Mouse (Mus musculus) heart, embryonic 14.5 days (tissue): ENCODE data around the gene Zfhx3. TPM values are rescaled to one million over a fixed set of nuclear protein-coding genes. Genes with fewer than 3 reads are reported as not detected.

Experiments
- ATAC-seq: fragments of 200-750 bp; cut with Nextera tagmentation; 2 replicates; pipeline ENCODE4 v1.8.0; 2017; ENCODE audit warnings: low read depth, moderate TSS enrichment; ENCODE audit not compliant: insufficient number of reproducible peaks, insufficient read depth, low FRiP score
- H3K27ac ChIP-seq, 2 experiments: fragments of 200-500 bp in 1 of 2; fragments of 300-500 bp in 1 of 2; sonication (generic) in 1 of 2; replicated peaks in 1 of 2; 2 replicates each; pipeline ENCODE4 v1.5.1; 2012 to 2014; ENCODE audit warnings: low read depth in 2 of 2, low read length in 2 of 2, control low read depth in 1 of 2, mild to moderate bottlenecking in 1 of 2, mixed read lengths in 1 of 2; ENCODE audit not compliant: control insufficient read depth in 1 of 2, insufficient read depth in 1 of 2
- H3K27me3 ChIP-seq: fragments of 300-500 bp; sonication (generic); 2 replicates; pipeline ENCODE4 v1.6.1; 2014; ENCODE audit warnings: mild to moderate bottlenecking, low read length, control low read depth; ENCODE audit not compliant: control insufficient read depth, insufficient read depth
- H3K36me3 ChIP-seq: fragments of 300-500 bp; sonication (generic); 2 replicates; pipeline ENCODE4 v1.6.1; 2014; ENCODE audit warnings: mild to moderate bottlenecking, control low read depth, low read length, mixed read lengths; ENCODE audit not compliant: control insufficient read depth, insufficient read depth
- H3K4me1 ChIP-seq, 2 experiments: fragments of 200-500 bp in 1 of 2; fragments of 300-500 bp in 1 of 2; sonication (generic) in 1 of 2; 2 replicates each; pipeline ENCODE4 v1.6.1; 2012 to 2014; ENCODE audit warnings: low read length in 2 of 2, control low read depth in 1 of 2, mixed read lengths in 1 of 2; ENCODE audit not compliant: control insufficient read depth in 2 of 2, insufficient read depth in 2 of 2
- H3K4me2 ChIP-seq: fragments of 300-500 bp; sonication (generic); 2 replicates; pipeline ENCODE4 v1.6.1; 2014; ENCODE audit warnings: mild to moderate bottlenecking, low read length
- H3K4me3 ChIP-seq, 2 experiments: fragments of 200-500 bp in 1 of 2; fragments of 300-500 bp in 1 of 2; sonication (generic) in 1 of 2; 2 replicates each; pipeline ENCODE4 v1.5.1; 2012 to 2014; ENCODE audit warnings: low read length in 2 of 2, mild to moderate bottlenecking in 2 of 2, control low read depth in 1 of 2, low read depth in 1 of 2, moderate library complexity in 1 of 2; ENCODE audit not compliant: control insufficient read depth in 1 of 2, insufficient read depth in 1 of 2
- H3K9ac ChIP-seq: fragments of 300-500 bp; sonication (generic); 2 replicates; pipeline ENCODE4 v1.6.1; 2014; ENCODE audit warnings: mild to moderate bottlenecking, low read length
- H3K9me3 ChIP-seq: fragments of 300-500 bp; sonication (generic); 2 replicates; pipeline ENCODE4 v1.6.1; 2016; ENCODE audit warnings: low read length, control low read depth; ENCODE audit not compliant: control insufficient read depth
- WGBS: fragments of 180-500 bp; shearing (Covaris S2); extraction: QIAGEN DNeasy Blood & Tissue Kit; methylation state at CpG from one replicate; pipeline ENCODE4 v1.1.7; 2014; 5-methylcytosine and 5-hydroxymethylcytosine counted together
- polyA plus RNA-seq: library from polyadenylated mRNA; unstranded; fragments of >200 nt; fragmentation: Nextera tagmentation; extraction: Ambion mirVana; gene quantifications from 2 replicates; pipeline ENCODE4 v1.2.1, GENCODE M21; 2014

Gene Zfhx3
- polyA plus RNA-seq, 1 experiment from 2014 or later, result 6.4 TPM

DNA sequence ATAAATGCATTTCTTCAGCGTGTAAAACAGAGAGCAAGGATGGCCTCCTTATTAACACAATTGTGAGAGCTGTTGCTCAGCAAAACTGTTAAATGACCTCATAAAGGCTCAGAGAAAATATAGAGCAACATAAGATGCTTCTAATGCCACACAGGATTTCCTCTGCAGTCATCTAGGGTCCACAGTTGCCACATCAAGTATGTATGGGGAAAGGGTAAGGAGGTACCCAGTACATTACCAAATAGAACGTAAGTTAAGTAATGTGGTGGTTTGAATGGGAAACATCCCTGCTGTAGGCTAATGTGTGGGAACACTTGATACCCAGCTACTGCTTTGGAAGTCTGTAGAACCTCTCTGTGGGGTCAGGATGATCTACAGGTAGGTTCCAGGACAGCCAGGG lies 695.4 kb downstream of the Zfhx3 start:
- Histone ChIP-seq H3K9me3 (no peaks in the 10 kb centered on the region), H3K27me3 (no peaks in the 10 kb centered on the region), H3K36me3 (no peaks in the 10 kb centered on the region), H3K27ac (no peak overlapping the region), H3K9ac (no peak overlapping the region), H3K4me1 (no peaks in the 10 kb centered on the region), H3K4me3 (no peak overlapping the region), H3K4me2 (no peak overlapping the region)
- 84% methylated on average over 2 of the region's 2 CpGs for WGBS
- no peak for ATAC-seq

- ATAC-seq, result no peak
- H3K27me3 ChIP-seq, result no peaks in the 10 kb centered on the region
- H3K9me3 ChIP-seq, result no peaks in the 10 kb centered on the region
- no peak overlapping the region for H3K4me2 ChIP-seq
- 85% methylated on average over 3 of the region's 3 CpGs for WGBS
- no peaks in the 10 kb centered on the region for H3K36me3 ChIP-seq
- H3K9ac ChIP-seq, result no peak overlapping the region
- H3K4me3 ChIP-seq, result no peak overlapping the region
- H3K4me1 ChIP-seq, result peaks cover 0 to 2% of the 10 kb centered on the region in 2 experiments; a peak in 1 of 4 replicates
- H3K27ac ChIP-seq, result no peak overlapping the region
These were observed 703.2 kb downstream of the Zfhx3 start for GRCm38 (mm10) chr8:108645660-108646059.

GRCm38 (mm10) chr8:108647556-108647955 lies 705.1 kb downstream of the Zfhx3 start:
- Histone ChIP-seq H3K27ac (no peak overlapping the region), H3K36me3 (no peaks in the 10 kb centered on the region), H3K4me3 (no peak overlapping the region), H3K27me3 (no peaks in the 10 kb centered on the region), H3K9me3 (no peaks in the 10 kb centered on the region), H3K4me2 (no peak overlapping the region), H3K9ac (no peak overlapping the region), H3K4me1 (peaks cover 0 to 2% of the 10 kb centered on the region in 2 experiments; a peak in 1 of 4 replicates)
- no peak for ATAC-seq
- WGBS, result 37% methylated on average over 8 of the region's 8 CpGs

DNA sequence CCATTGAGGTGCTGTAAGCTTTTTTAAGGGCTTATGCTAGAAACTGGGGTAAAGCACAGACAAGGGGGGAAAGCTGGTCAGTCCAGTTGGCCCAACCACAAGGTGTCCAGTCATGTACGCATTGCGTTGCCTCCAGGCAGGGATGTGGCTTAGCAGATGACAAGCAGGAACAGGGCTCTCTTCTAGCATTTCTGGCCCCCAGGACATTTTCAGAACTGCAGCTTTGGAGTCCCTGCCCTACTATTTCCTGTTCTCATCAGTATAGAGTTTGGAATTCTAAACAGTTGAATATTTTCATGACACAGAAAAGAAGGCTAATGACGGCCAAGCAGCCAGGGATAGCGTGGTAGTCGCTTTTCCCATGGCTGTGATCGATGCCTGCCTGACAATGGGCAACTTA lies 706.5 kb downstream of the Zfhx3 start:
- WGBS, result 87% methylated on average over 6 of the region's 6 CpGs
- no peak for ATAC-seq
- no peak overlapping the region for H3K27ac ChIP-seq

DNA sequence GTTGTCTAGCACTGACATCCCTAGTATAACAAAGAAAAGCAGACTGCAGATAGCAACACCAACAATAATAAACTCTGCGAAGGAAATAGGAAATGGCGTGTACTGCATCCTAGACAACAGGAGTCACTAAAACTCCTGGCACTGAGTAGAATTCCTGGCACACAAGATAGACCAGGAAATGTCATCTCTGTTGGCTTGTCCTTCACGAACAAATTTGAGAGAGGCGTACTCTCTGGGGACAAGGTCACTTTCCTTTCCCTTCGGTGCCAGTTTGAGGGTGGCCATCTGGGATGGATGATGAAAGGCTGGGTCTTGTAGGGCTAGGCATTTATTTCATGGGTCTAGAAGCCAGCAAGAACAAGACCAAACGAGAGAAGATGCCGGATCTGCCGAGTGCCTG lies 708.4 kb downstream of the Zfhx3 start:
- ATAC-seq, result no peak
- peaks cover 0 to 2% of the 10 kb centered on the region in 2 experiments; a peak in 1 of 4 replicates for H3K4me1 ChIP-seq
- WGBS, result 74% methylated on average over 8 of the region's 8 CpGs

More for the DNA sequence above, 706.5 kb downstream of the Zfhx3 start:
- no peaks in the 10 kb centered on the region for H3K36me3 ChIP-seq
- H3K4me1 ChIP-seq, result peaks cover 0 to 2% of the 10 kb centered on the region in 2 experiments; a peak in 1 of 4 replicates
- H3K4me3 ChIP-seq, result no peak overlapping the region
- H3K4me2 ChIP-seq, result no peak overlapping the region
- H3K9me3 ChIP-seq, result no peaks in the 10 kb centered on the region
- H3K9ac ChIP-seq, result no peak overlapping the region
- H3K27me3 ChIP-seq, result no peaks in the 10 kb centered on the region

GRCm38 (mm10) chr8:108661486-108662093 lies 719.1 kb downstream of the Zfhx3 start:
- no peak for ATAC-seq
- Histone ChIP-seq H3K4me1 (no peaks in the 10 kb centered on the region), H3K4me2 (no peak overlapping the region), H3K27ac (no peak overlapping the region), H3K36me3 (no peaks in the 10 kb centered on the region), H3K9me3 (no peaks in the 10 kb centered on the region), H3K9ac (no peak overlapping the region), H3K27me3 (no peaks in the 10 kb centered on the region), H3K4me3 (no peak overlapping the region)
- WGBS, result 37% methylated on average over 5 of the region's 5 CpGs

More for the DNA sequence above, 708.4 kb downstream of the Zfhx3 start:
- Histone ChIP-seq H3K9me3 (no peaks in the 10 kb centered on the region), H3K4me2 (no peak overlapping the region), H3K9ac (no peak overlapping the region), H3K36me3 (no peaks in the 10 kb centered on the region), H3K27ac (no peak overlapping the region), H3K27me3 (no peaks in the 10 kb centered on the region), H3K4me3 (no peak overlapping the region)

DNA sequence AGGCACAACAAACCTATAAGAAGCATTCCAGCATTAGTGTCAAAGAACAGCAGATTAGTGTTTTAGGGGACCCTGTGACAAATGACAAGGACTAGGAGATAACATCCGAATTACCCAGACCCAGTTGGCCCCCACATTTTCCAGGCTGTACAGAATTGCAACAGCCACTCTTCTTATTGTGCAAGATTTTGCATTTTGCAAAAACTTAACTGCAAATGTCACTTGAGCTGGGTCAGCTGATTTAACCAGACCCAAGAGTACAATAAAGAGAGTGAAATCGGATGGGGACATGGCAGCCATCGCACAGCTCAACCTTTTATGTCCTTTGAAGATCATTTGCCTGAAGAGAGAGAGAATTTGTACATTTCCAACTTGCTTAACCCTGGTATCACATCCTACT lies 720.3 kb downstream of the Zfhx3 start:
- Histone ChIP-seq H3K27ac (no peak overlapping the region), H3K27me3 (no peaks in the 10 kb centered on the region), H3K4me1 (no peaks in the 10 kb centered on the region), H3K36me3 (no peaks in the 10 kb centered on the region), H3K4me3 (no peak overlapping the region), H3K4me2 (no peak overlapping the region), H3K9ac (no peak overlapping the region), H3K9me3 (no peaks in the 10 kb centered on the region)
- 80% methylated on average over 3 of the region's 3 CpGs for WGBS
- no peak for ATAC-seq

- no peak overlapping the region for H3K4me2 ChIP-seq
- no peaks in the 10 kb centered on the region for H3K27me3 ChIP-seq
- no peaks in the 10 kb centered on the region for H3K36me3 ChIP-seq
- no peak overlapping the region for H3K4me3 ChIP-seq
- ATAC-seq, result no peak
- 87% methylated on average over 11 of the region's 11 CpGs for WGBS
- H3K9me3 ChIP-seq, result no peaks in the 10 kb centered on the region
- H3K4me1 ChIP-seq, result no peaks in the 10 kb centered on the region
- no peak overlapping the region for H3K27ac ChIP-seq
- H3K9ac ChIP-seq, result no peak overlapping the region
These were observed 729.6 kb downstream of the Zfhx3 start for GRCm38 (mm10) chr8:108671939-108672515.
